Mouse (Mus musculus): Measurements from ENCODE around the gene Adh4.
"Not testable (repeated sequence)": the region's sequence is repeated elsewhere in the genome, so short reads cannot be mapped to it uniquely, and the experiment has no call there.

The Adh4 gene

DNA sequence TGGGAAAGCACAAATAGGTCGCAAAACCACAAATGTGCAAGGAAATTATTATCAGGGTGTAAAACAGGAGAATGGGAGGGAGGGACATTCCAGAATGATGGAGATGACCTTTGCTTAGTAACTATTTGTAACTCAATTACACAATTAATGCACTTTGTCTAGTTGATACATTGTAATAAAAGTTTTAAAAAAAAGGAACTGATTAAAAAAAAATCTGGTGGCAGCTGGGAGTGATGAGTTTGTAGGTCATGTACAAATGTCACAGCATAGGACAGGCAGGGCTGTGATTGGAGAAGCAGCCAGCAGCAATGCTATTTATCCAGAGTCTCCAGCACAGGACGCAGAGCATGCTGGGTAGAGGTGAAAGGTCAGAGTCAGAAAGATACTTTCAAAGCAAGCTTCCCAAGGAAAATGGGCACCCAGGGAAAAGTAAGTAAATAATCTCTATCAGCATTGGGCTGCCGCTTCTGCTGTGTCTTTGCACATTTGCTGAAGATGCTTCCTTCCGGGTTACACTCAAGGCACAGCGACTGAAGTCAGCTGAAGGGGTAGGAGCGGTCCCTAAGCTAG is at the start of gene Adh4:
Gene Adh4, plus strand, starts transcription at position 346 of the 570 bp plus-strand sequence.
- no peak for DNase-seq (ENCODE audit: low spot score in 2 of 2)

DNA sequence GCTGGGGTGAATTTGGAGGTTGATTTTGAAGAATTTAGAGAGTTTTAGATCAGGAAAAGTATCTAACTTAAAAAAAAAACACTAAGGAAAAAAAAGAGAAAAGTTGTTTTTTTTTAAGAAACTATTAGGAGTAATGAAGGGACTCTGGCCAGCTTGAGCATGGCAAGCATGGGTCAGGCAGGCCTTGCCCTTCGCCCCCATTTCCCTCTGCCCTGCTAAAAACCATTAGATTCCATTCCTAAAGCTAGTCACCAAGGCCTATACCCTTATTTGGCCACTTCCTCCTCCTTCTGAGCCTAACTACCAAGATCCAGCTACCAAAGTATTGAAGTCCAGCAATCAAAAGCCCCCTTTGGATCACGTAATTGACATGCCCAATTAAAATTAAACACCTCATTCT is 49.1 kb upstream of the Adh4 start:
- DNase-seq (ENCODE audit: low spot score in 2 of 2): no peak

DNA sequence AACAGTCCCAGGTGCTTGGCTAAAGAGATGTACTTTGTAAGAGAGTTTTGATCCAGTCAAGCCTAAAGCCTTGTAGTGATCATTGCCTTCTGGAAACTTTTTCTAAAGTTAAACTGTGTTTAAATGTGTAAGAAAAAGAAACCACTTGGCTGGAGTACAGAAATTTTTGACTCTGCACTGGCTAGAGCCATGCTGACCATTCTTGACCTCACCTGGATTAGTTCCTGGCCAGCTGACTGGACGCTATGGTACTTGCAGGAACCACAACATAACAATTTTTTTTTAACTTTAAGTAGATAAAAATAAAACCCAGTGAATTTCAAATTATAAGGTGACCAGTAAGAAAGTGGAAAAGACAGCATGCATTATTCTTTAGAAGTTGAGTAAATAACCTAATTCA is 45.7 kb upstream of the Adh4 start:
- no peak for DNase-seq (ENCODE audit: low spot score in 2 of 2)

DNA sequence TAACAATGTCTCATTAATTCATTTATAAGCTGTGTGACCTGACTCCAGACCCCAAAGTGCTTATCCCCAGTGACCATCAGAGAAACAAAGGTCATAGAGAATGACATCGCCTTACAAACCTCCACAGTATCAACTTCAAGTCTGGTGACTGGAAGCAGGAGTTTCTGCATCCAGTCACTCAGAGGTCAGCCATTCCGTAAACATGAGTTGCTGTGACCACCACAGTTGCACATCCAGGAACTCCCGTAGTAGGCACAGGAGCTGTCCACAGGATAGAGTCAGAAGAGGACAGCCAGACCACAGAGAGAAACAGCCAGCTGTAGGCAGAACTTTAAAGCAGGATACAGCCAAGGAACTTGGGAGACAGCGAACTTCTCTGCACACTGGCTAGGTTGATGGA is 45.0 kb upstream of the Adh4 start:
- not testable (repeated sequence) for DNase-seq (ENCODE audit: low spot score in 2 of 2)

DNA sequence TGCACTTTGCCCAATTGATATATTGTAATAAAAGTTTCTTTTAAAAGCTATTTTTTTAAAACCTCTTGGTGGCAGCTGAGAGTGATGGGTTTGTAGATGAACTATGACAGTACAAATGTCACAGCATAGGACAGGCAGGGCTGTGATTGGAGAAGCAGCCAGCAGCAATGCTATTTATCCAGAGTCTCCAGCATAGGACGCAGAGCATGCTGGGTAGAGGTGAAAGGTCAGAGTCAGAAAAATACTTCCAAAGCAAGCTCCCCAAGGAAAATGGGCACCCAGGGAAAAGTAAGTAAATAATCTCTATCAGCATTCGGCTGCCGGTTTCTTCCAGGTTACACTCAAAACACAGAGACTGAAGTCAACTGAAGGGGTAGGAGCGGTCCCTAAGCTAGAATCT is 41.3 kb upstream of the Adh4 start:
- no peak for DNase-seq (ENCODE audit: low spot score in 2 of 2)

DNA sequence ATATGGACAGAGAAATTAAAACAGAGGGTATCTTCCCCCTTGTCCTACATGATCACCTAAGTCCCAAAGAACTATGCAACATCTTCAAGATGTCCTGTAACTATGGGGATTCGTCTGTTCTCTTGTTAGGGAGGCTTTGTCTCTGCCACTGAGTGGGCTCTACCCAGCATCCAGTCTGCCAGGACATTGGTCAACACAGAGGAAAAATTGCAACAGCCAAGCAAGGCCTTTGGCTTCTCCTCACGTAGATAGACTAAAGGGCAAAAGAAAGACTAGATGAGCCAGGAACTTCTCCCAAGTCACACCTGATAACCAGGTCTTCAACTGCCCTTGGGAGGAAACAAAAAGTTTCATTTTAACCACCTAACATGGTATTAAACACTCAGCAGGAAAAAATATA is 40.1 kb upstream of the Adh4 start:
- no peak for DNase-seq (ENCODE audit: low spot score in 2 of 2)

DNA sequence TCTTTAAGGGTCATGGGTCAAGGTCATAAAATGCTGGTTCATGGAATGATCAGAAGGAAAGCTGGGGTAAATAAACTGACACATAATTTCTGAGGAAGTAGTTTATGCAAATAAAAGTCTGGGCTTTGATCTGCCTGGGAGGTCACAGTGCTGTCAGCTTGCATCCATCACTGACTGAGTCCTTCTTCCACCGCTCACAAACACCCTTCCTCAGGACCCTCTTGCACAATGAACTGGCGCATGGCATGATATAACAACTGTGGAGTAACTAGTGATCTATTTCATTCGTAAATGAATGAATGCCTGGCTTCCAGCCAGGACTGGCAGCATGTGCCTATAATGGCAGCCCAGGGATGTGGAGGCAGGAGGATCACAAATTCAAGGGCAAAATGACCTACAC is 34.1 kb upstream of the Adh4 start:
- no peak for DNase-seq (ENCODE audit: low spot score in 2 of 2)

DNA sequence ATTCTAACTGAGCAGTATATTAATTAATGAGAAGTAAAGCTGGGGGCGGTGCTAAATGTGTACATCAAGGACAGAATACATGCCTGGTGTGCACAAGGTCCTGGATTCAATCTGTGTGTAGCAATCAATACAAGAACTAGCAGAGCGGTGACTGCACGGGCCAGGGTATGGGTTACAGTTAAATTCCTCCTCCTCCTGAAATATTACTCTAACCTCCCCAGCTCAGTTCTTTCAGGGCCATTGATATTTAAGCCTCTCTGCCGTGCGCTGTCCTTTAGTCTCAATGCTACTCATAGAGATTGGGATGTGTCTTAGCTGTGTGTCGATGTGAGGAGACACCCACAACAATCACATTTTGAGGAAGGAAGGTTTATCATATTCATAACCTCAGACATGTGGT is 28.1 kb upstream of the Adh4 start:
- no peak for DNase-seq (ENCODE audit: low spot score in 2 of 2)

DNA sequence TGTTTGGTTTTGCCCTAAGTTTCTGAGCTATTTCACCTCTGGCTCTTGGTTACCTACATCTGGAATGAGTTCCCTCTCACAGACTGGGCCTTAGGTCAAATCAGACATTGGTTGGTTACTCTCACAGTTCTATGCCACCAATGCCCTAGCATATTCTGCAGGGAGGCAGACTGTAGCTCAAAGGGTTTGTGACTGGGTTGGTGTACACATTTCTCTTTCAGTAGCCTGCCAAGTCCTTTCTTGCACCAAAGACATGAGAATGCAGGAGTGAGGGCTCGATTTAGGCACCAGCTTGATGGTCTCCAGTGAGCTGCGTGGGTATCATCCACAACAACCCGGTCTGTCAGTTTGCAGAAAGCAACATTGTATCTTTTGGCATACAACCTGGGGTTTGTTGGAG is 10.4 kb upstream of the Adh4 start:
- DNase-seq (ENCODE audit: low spot score in 2 of 2): no peak

DNA sequence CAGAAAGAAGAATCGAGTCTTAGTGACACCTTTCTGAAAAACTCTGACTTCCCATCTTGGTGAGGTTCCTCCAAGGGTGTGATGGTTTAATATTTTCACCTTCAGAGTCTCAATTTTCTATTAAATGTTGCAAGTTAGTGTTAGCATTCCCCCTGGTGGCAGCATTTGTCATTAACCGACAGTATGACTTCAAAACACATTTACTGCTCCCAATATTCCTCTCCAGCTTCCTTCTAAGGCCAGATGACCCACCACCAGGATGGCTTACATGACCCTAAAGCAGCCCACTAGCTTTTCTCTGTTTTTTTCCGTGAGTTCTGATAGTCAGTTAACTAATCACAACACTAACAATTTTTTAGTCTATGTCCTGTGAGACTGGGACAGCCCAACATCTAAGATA is 9.9 kb upstream of the Adh4 start:
- peak in 1 of 2 experiments; percentile 45 for DNase-seq (ENCODE audit: low spot score in 2 of 2)

DNA sequence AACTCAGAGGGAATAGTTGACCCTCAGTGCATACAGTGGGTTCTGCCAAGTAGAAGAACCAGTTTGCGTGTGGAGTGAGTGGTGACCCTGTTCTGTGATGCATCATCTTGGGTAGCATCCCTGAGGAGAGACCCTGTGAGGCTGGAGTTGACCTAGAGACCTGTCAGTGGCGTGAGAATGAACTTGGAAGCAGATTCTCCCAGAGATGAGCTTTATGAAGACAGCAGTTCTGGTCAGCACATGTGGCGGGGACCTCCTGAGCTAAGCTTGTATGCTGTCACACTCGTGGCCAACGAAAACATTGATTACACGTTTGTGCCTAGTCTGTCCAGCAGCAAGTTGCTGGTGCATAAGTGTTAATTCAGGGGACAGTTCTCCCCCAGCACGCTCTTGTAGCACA is 9.4 kb upstream of the Adh4 start:
- no peak for DNase-seq (ENCODE audit: low spot score in 2 of 2)

DNA sequence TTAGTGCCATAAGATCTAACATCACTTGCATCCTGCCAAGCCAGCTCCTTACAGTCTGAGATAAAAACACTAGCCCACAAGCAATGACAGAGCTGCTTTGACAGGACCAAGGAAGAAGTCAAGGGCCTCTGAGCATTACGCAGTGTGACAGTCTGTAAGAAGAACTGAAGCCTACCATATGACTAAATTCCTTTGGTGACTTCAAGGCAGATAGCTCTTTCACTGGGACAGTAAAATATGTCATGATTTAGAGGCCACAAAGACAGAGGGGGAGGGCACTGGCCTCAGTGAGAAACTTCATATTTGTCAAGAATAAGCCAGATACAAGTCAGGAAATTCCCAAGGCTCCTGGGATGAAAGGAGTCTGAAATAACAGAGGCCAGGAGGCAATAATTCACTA is 7.3 kb upstream of the Adh4 start:
- no peak for DNase-seq (ENCODE audit: low spot score in 2 of 2)

DNA sequence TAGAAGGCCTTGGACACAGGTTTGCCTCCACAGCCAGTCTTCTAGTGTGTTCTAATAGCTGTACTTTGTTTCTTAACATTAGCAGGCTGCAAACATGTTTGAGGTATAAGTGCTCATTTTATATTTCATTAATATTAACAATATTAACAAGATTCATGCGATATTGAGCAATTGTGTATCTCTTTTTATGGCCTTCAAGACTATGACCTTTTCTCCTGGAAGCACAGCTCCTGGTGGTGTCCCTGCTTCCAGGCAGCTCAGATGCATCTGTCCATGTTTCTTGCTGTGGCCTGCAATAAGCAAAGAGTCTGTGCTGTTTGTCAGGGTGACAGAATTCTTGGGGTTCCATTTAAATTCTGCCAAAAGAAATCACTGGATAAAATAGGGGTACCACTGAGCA is 5.7 kb upstream of the Adh4 start:
- no peak for DNase-seq (ENCODE audit: low spot score in 2 of 2)

DNA sequence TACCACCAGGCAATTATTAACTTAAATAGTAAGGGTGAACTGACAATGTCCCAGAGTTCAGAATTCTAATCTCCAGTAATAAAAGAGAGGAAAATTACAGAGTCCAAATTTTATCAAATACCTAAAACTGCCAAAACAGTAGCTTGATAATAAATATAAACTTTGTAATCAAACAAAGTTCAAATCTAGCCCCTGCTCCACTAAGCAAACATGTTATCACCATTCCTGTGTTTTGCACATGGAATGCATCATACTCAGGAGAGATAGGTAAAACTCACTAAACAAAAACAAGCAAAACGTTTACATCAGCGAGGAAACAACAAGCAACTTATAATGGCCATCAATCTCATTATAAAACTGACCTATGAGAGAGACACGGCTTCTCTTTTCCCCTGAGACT is 5.1 kb upstream of the Adh4 start:
- no peak for DNase-seq (ENCODE audit: low spot score in 2 of 2)

DNA sequence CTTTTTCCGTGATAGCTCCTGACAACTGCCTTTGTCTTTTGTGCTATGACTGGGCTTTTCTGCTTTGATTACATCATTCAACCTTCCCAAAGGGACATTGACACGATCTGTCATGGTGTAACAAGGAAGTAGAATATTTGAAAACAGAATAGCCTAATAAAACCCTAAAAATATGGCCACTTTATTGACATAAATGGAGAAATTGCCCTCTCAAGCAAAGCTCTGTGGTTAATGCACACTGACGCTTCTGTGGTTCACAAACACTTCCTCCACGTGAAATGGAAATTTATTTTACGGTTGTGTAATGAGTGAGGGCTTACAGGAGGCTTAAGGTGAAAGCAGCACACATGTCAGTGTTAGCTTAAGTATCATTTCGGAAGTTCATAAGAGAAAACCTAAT is 4.1 kb downstream of the Adh4 start:
- no peak for DNase-seq (ENCODE audit: low spot score in 2 of 2)

DNA sequence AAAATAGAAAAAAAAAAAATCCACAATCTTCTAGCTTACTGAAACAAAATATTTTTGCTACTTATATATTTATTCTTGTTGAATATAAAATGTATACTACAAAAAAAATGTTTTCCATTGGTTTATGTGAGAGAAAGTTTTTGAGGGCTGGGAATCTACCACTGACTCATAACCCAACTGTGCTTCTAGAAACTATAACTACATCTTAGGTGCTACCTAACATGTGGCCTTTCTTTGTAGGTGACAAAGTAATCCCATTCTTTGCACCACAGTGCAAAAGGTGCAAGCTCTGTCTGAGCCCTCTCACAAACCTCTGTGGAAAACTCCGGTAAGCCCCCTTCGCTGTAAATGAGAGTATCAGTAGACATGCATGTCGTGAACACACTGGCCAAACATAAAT is 5.1 kb downstream of the Adh4 start:
- DNase-seq (ENCODE audit: low spot score in 2 of 2): no peak

DNA sequence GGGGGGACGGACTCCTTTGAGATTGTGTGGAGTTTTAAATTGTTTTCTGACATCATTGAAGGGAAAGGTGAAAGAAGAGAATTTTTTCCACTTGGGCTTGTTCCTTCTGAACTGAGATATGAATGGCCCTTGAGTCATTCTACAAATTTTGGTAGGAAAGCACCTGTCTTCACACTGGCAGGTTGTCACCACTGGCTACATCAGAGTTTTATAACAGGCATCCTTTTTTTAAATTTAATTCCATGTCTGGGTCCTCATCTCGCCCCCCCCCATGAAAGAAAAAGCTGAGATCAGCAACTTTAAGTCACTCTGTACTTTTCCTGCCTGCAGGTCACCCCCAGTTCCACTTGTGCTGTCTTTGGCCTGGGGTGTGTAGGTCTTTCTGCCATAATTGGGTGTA is 8.4 kb downstream of the Adh4 start:
- DNase-seq (ENCODE audit: low spot score in 2 of 2): no peak

DNA sequence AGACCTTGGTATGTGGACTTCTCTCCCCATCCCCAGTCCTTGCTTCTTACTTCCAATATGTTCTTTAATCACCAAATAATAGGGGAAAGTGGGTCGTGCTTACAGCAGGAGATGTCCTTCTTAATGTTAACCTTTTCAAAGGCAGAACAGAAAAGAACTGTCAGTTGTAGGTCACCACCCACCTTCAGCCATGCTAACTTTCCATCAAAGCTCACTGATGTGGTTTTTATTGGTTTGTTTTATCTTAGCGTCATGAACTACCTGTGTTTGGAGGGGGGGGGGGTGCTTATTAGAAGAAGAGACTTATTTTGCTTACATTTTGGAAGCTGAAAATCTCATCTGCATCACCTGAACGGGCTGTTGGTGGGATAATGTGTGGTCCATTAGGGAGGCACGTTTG is 9.0 kb downstream of the Adh4 start:
- DNase-seq (ENCODE audit: low spot score in 2 of 2): no peak

DNA sequence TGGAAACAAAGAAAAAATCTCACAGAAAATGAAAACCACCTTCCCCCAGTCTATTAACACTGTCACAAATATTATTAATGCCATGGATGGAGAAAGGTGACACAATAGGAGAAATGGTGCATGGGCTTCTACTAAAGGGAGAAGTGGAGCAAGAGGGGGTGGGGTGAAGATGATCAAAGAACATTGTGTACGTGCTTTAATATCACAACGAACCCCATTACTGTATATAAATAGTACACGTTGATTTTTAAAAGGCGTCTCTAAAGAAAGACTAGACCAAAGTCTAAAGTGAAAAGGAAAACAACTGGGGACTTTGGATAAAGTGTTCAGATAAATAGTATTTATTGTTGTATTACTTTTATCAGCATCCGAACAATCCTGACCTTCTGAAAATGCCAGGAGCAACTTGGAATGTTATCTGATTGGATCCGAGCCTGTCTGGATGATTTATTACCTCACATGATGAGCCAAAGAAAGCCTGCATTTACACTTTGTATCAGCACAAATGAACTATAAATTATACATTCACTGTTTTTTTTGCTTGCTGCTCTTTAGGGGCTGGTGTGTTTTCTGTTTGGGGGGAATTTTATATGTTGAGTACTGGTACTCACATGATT is 15.2 kb downstream of the Adh4 start:
- DNase-seq (ENCODE audit: low spot score in 2 of 2): no peak

DNA sequence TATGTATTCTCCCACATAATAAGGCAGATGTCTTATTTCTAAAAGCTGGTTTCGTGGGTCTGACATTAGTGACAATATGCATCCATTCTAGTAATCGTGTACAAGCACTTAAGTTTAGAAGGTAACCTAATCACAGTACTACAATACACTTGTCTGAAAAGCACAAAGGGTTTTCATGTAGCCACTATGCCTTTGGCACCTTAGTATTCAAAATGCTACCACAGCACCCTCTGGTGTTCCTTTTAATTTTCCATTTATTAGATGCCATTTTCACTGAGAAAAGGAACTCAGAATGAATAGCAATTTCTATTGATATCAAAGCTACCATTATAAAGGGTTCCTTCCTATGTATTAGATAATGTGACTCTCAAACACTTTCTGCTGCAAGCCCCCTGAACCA is 16.6 kb downstream of the Adh4 start:
- DNase-seq (ENCODE audit: low spot score in 2 of 2): no peak

DNA sequence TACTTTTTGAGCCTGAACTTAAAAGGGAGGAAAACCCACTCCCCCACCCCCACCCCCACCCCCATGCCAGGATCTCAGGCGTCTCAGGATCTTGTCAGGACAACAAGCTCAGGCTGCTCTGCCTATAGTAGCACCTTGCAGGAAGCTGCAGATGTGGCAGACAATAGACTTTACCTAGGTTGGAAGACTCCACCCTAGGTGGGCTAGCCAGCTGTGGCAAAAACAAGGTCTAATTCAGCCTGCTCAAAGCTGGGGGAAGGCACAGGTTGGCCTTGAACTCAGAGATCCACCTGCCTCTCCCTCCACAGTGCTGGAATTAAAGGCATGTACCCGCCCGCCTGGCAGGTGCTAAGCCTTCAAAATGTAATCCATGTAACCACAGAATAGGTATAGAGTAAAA is 23.4 kb downstream of the Adh4 start:
- DNase-seq (ENCODE audit: low spot score in 2 of 2): no peak

DNA sequence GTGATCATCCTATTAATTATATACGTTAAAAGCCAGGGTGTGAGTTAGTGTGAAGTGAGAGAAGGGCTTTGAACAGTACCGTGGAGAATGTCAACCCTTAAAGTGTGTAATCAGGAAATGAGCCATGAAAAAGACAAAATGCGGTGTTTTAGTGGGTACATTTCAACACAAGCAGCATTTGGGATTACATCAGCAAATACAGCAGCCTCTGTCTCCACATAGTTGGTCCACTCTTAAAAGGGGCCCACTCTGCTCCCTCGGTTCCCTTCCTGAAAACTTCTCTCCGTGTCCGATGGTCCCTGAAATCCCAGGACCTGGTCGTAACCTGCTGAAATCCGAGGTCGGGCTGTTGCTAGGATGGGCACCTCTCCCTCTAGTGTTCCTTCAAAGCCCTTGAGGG is 26.9 kb downstream of the Adh4 start:
- no peak for DNase-seq (ENCODE audit: low spot score in 2 of 2)

DNA sequence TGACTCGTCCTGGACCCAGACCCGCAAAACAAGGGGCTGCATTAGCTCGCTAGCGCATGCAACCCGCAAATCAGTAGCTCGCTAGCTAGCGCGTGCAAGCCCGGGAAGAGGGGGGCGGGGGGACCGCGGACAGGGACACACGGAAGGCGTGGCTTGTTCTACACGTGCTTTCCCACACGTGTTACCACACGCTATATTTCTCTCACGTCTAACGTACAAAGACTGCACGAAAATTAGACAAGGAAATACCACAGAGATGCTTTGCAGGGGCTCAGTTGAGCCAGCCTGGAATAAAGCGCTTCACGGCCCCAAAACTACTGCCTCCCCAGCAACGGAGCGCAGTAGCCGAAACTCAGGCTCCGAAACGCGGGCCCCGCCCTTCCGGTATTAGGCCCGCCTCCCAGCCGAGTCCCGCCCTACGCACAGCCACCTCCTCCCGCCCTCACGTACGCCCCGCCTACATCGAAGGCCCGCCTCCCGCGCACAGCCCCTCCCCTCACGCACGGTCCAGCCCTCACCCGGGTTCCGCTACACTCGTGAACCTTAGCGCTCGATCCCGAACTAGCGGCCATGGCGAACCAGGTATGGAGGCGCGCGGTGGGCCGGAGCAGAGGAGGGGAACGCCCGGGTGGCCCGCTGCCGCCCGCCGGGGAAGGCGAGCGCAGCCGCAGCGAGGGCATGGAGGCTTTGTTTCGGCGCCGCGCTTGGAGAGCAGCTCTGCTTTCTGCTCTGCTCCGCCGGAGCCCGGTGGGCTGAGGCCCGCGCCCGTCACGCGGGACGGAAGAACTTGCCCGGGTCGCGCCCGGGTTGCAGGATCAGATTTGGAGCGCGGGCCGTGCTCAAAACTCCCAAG is 27.6 kb downstream of the Adh4 start, which contains the start of gene Adh5:
Gene Adh5, plus strand, starts transcription at position 482 of the 853 bp plus-strand sequence.
- peak; percentile 79 to 86 for DNase-seq (ENCODE audit: low spot score in 2 of 2)

Data from frontal cortex, postnatal 14 days (tissue).